Mouse (Mus musculus) hindbrain, embryonic 11.5 days (tissue): ENCODE data around the gene Slc12a8. TPM values are rescaled to one million over a fixed set of nuclear protein-coding genes. Genes with fewer than 3 reads are reported as not detected.
A peak's percentile ranks its signal among the peaks of the same experiment; 100 is the strongest.

Experiments used
- ATAC-seq: fragments of 200-750 bp; cut with Nextera tagmentation; 2 replicates; pipeline ENCODE4 v1.8.0; 2017; ENCODE audit warnings: mild to moderate bottlenecking, moderate TSS enrichment, moderate library complexity; ENCODE audit not compliant: low FRiP score
- DNase-seq: peaks from one replicate; pipeline ENCODE4 v3.0.0-alpha.2; 2015; ENCODE audit warnings: low spot score
- H3K27ac ChIP-seq: fragments of 300-500 bp; sonication (generic); 2 replicates; pipeline ENCODE4 v1.5.1; 2014; ENCODE audit warnings: mild to moderate bottlenecking, low read depth, low read length
- H3K27me3 ChIP-seq: fragments of 300-500 bp; sonication (generic); 2 replicates; pipeline ENCODE4 v1.6.1; 2014; ENCODE audit warnings: mild to moderate bottlenecking, low read length, moderate library complexity, mixed read lengths; ENCODE audit not compliant: control insufficient read depth, insufficient read depth
- H3K36me3 ChIP-seq: fragments of 300-500 bp; sonication (generic); 2 replicates; pipeline ENCODE4 v1.6.1; 2014; ENCODE audit warnings: mild to moderate bottlenecking, low read length, moderate library complexity, mixed read lengths; ENCODE audit not compliant: control insufficient read depth, insufficient read depth
- H3K4me1 ChIP-seq: fragments of 300-500 bp; sonication (generic); replicated peaks from 2 replicates; pipeline ENCODE4 v1.6.1; 2014; ENCODE audit warnings: low read length, mixed read lengths; ENCODE audit not compliant: control insufficient read depth, insufficient read depth
- H3K4me2 ChIP-seq: fragments of 300-500 bp; sonication (generic); replicated peaks from 2 replicates; pipeline ENCODE4 v1.6.1; 2014; ENCODE audit warnings: mild to moderate bottlenecking, low read depth, low read length
- H3K4me3 ChIP-seq: fragments of 300-500 bp; sonication (generic); 2 replicates; pipeline ENCODE4 v1.5.1; 2014; ENCODE audit warnings: low read depth, low read length
- H3K9ac ChIP-seq: fragments of 300-500 bp; sonication (generic); 2 replicates; pipeline ENCODE4 v1.6.1; 2014; ENCODE audit warnings: low read depth, low read length
- H3K9me3 ChIP-seq: fragments of 300-500 bp; sonication (generic); 2 replicates; pipeline ENCODE4 v1.6.1; 2016; ENCODE audit warnings: low read length; ENCODE audit not compliant: control insufficient read depth
- WGBS: fragments of 180-500 bp; shearing (Covaris S2); extraction: QIAGEN DNeasy Blood & Tissue Kit; methylation state at CpG from one replicate; pipeline ENCODE4 v1.1.7; 2014; 5-methylcytosine and 5-hydroxymethylcytosine counted together
- polyA plus RNA-seq: library from polyadenylated mRNA; unstranded; fragments of >200 nt; fragmentation: Nextera tagmentation; extraction: Ambion mirVana; gene quantifications from 2 replicates; pipeline ENCODE4 v1.2.1, GENCODE M21; 2014

The Slc12a8 gene
- polyA plus RNA-seq, 1 experiment from 2014 or later = 1.2 TPM

GRCm38 (mm10) chr16:33606691-33607532 is 89.8 kb downstream of the Slc12a8 start:
- H3K27me3 ChIP-seq = no peaks in the 10 kb centered on the region
- ATAC-seq (0 out of 2 replicates have a peak, but pooled peaks have one; percentile 4), DNase-seq (no peak)
- H3K9ac ChIP-seq = no peak overlapping the region
- no peak overlapping the region for H3K4me2 ChIP-seq
- no peaks in the 10 kb centered on the region for H3K9me3 ChIP-seq
- H3K36me3 ChIP-seq = no peaks in the 10 kb centered on the region
- no peak overlapping the region for H3K4me3 ChIP-seq
- no peaks in the 10 kb centered on the region; the same call in 1 of the 2 replicates for H3K4me1 ChIP-seq
- peak overlapping the region; percentile 80 for H3K27ac ChIP-seq
- 38% methylated on average over 8 of the region's 8 CpGs for WGBS

- no peak for ATAC-seq
- no peak overlapping the region for H3K4me3 ChIP-seq
- H3K36me3 ChIP-seq = no peaks in the 10 kb centered on the region
- H3K9me3 ChIP-seq = no peaks in the 10 kb centered on the region
- no peak overlapping the region for H3K4me2 ChIP-seq
- no peaks in the 10 kb centered on the region; the same call in 1 of the 2 replicates for H3K4me1 ChIP-seq
- no peaks in the 10 kb centered on the region for H3K27me3 ChIP-seq
- H3K27ac ChIP-seq = no peak overlapping the region
- 71% methylated on average over 2 of the region's 2 CpGs for WGBS
- no peak for DNase-seq
- no peak overlapping the region for H3K9ac ChIP-seq
Measured at GRCm38 (mm10) chr16:33609554-33609953, 92.4 kb downstream of the Slc12a8 start.

GRCm38 (mm10) chr16:33610466-33610865 is 93.3 kb downstream of the Slc12a8 start:
- no peak overlapping the region for H3K4me3 ChIP-seq
- H3K27me3 ChIP-seq = no peaks in the 10 kb centered on the region
- DNase-seq = no peak
- H3K4me1 ChIP-seq = no peaks in the 10 kb centered on the region; the same call in 1 of the 2 replicates
- no peaks in the 10 kb centered on the region for H3K36me3 ChIP-seq
- ATAC-seq = no peak
- H3K9me3 ChIP-seq = no peaks in the 10 kb centered on the region
- 86% methylated on average over 7 of the region's 7 CpGs for WGBS
- 0 out of 2 replicates have a peak overlapping the region, but pooled peaks have one; percentile 11 for H3K9ac ChIP-seq
- H3K27ac ChIP-seq = no peak overlapping the region
- no peak overlapping the region for H3K4me2 ChIP-seq

GRCm38 (mm10) chr16:33611291-33611690 is 94.2 kb downstream of the Slc12a8 start:
- H3K4me3 ChIP-seq = no peak overlapping the region
- no peak overlapping the region for H3K4me2 ChIP-seq
- no peaks in the 10 kb centered on the region for H3K36me3 ChIP-seq
- DNase-seq = no peak
- WGBS = 85% methylated on average over 8 of the region's 8 CpGs
- no peaks in the 10 kb centered on the region for H3K4me1 ChIP-seq
- ATAC-seq = no peak
- H3K27ac ChIP-seq = no peak overlapping the region
- no peaks in the 10 kb centered on the region for H3K27me3 ChIP-seq
- no peaks in the 10 kb centered on the region for H3K9me3 ChIP-seq
- no peak overlapping the region for H3K9ac ChIP-seq

GRCm38 (mm10) chr16:33612056-33612770 is 95.1 kb downstream of the Slc12a8 start:
- H3K9ac ChIP-seq = no peak overlapping the region

GRCm38 (mm10) chr16:33615986-33616385 is 98.9 kb downstream of the Slc12a8 start:
- DNase-seq (no peak), ATAC-seq (no peak)
- 61% methylated on average over 3 of the region's 3 CpGs for WGBS

More at GRCm38 (mm10) chr16:33612056-33612770, 95.1 kb downstream of the Slc12a8 start:
- H3K4me3 ChIP-seq = no peak overlapping the region
- no peak overlapping the region for H3K4me2 ChIP-seq
- no peaks in the 10 kb centered on the region for H3K36me3 ChIP-seq
- no peaks in the 10 kb centered on the region for H3K4me1 ChIP-seq
- no peak overlapping the region for H3K27ac ChIP-seq
- ATAC-seq (no peak), DNase-seq (no peak)
- WGBS = 93% methylated on average over 6 of the region's 6 CpGs
- no peaks in the 10 kb centered on the region for H3K27me3 ChIP-seq
- H3K9me3 ChIP-seq = no peaks in the 10 kb centered on the region

GRCm38 (mm10) chr16:33621836-33622235 is 104.7 kb downstream of the Slc12a8 start:
- 39% methylated on average over 3 of the region's 3 CpGs for WGBS
- H3K27ac ChIP-seq = no peak overlapping the region
- no peak for ATAC-seq

More at GRCm38 (mm10) chr16:33615986-33616385, 98.9 kb downstream of the Slc12a8 start:
- H3K36me3 ChIP-seq = no peaks in the 10 kb centered on the region
- H3K4me2 ChIP-seq = no peak overlapping the region
- H3K27ac ChIP-seq = no peak overlapping the region
- no peaks in the 10 kb centered on the region for H3K4me1 ChIP-seq
- no peak overlapping the region for H3K4me3 ChIP-seq
- H3K9ac ChIP-seq = no peak overlapping the region
- H3K9me3 ChIP-seq = no peaks in the 10 kb centered on the region
- H3K27me3 ChIP-seq = no peaks in the 10 kb centered on the region

GRCm38 (mm10) chr16:33624586-33624985 is 107.5 kb downstream of the Slc12a8 start:
- no peaks in the 10 kb centered on the region for H3K4me1 ChIP-seq
- no peaks in the 10 kb centered on the region for H3K9me3 ChIP-seq
- no peaks in the 10 kb centered on the region for H3K27me3 ChIP-seq
- no peak for ATAC-seq
- no peak overlapping the region for H3K27ac ChIP-seq
- no peaks in the 10 kb centered on the region for H3K36me3 ChIP-seq
- DNase-seq = no peak
- WGBS = 93% methylated on average over 9 of the region's 9 CpGs
- H3K9ac ChIP-seq = no peak overlapping the region
- H3K4me2 ChIP-seq = no peak overlapping the region
- H3K4me3 ChIP-seq = no peak overlapping the region

More at GRCm38 (mm10) chr16:33621836-33622235, 104.7 kb downstream of the Slc12a8 start:
- no peak overlapping the region for H3K9ac ChIP-seq
- H3K9me3 ChIP-seq = no peaks in the 10 kb centered on the region
- no peak for DNase-seq
- no peak overlapping the region for H3K4me3 ChIP-seq
- H3K4me2 ChIP-seq = no peak overlapping the region
- H3K4me1 ChIP-seq = no peaks in the 10 kb centered on the region
- H3K27me3 ChIP-seq = no peaks in the 10 kb centered on the region
- H3K36me3 ChIP-seq = no peaks in the 10 kb centered on the region
